Mouse (Mus musculus): ENCODE data around the gene Col19a1.

DNA sequence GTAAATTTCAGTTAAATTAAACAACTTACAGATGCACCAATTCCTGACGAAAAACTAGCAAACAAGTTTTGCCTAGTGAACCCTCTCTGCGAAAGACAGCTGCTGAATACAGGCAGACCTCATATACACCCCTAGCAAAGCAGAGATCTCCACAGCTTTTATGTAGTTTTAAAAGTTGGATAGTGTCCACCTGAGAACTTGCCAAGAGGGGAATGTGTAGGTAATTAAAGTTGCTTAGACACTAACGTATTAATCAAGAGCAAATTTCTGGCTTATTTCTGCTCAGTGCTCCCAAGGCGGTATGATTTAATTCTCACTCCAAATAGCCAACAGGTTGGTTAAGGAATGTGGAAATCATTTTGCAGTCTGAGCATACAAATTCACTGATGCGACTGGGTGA, 329.3 kb downstream of the Col19a1 start:
- TF ChIP-seq POLR2A (IDR thresholded peaks at IDR 0.05; ENCODE audit: extremely low read depth, insufficient read depth, low read length) (no peak), CTCF (IDR thresholded peaks at IDR 0.05; ENCODE audit: low read depth, low read length) (no peak)
